Mouse (Mus musculus): Measurements from ENCODE around the gene Timeless. TPM values are rescaled to one million over a fixed set of nuclear protein-coding genes. Genes with fewer than 3 reads are reported as not detected.

Timeless gene
- polyA plus RNA-seq, 1 experiment from 2014 or later, result 52.1 TPM

GRCm38 (mm10) chr10:128296370-128297090 is 64.7 kb downstream of the Timeless start:
- H3K9ac ChIP-seq (ENCODE audit: low read length), result no peak overlapping the region
- peaks cover 2% of the 10 kb centered on the region for H3K36me3 ChIP-seq (ENCODE audit: control insufficient read depth, insufficient read depth, low read length)
- no peak for ATAC-seq (ENCODE audit: low read depth)
- no peaks in the 10 kb centered on the region for H3K27me3 ChIP-seq (ENCODE audit: control insufficient read depth, insufficient read depth, low read depth, low read length)
- H3K4me2 ChIP-seq (ENCODE audit: low read depth, low read length), result no peak overlapping the region
- peaks cover 9% of the 10 kb centered on the region for H3K4me1 ChIP-seq (replicated peaks; ENCODE audit: control insufficient read depth, insufficient read depth, low read length)
- whole genome bisulfite sequencing, result 67% methylated on average over 13 of the region's 13 CpGs
- H3K9me3 ChIP-seq (ENCODE audit: control insufficient read depth, low read length), result no peaks in the 10 kb centered on the region
- H3K4me3 ChIP-seq (ENCODE audit: low read length), result no peak overlapping the region
- H3K27ac ChIP-seq (ENCODE audit: low read length), result no peak overlapping the region

GRCm38 (mm10) chr10:128297221-128297620 is 65.4 kb downstream of the Timeless start:
- Histone ChIP-seq H3K9ac (ENCODE audit: low read length) (0 out of 2 replicates have a peak overlapping the region, but pooled peaks have one; percentile 25), H3K27ac (ENCODE audit: low read length) (no peak overlapping the region), H3K27me3 (ENCODE audit: control insufficient read depth, insufficient read depth, low read depth, low read length) (no peaks in the 10 kb centered on the region), H3K36me3 (ENCODE audit: control insufficient read depth, insufficient read depth, low read length) (no peaks in the 10 kb centered on the region), H3K9me3 (ENCODE audit: control insufficient read depth, low read length) (no peaks in the 10 kb centered on the region), H3K4me2 (ENCODE audit: low read depth, low read length) (no peak overlapping the region), H3K4me3 (ENCODE audit: low read length) (no peak overlapping the region), H3K4me1 (replicated peaks; ENCODE audit: control insufficient read depth, insufficient read depth, low read length) (peaks cover 10% of the 10 kb centered on the region)
- 46% methylated on average over 4 of the region's 4 CpGs for WGBS
- ATAC-seq (ENCODE audit: low read depth), result no peak

GRCm38 (mm10) chr10:128297622-128298021 is 65.8 kb downstream of the Timeless start:
- Histone ChIP-seq H3K4me3 (ENCODE audit: low read length) (no peak overlapping the region), H3K36me3 (ENCODE audit: control insufficient read depth, insufficient read depth, low read length) (no peaks in the 10 kb centered on the region), H3K9ac (ENCODE audit: low read length) (0 out of 2 replicates have a peak overlapping the region, but pooled peaks have one; percentile 25), H3K4me1 (replicated peaks; ENCODE audit: control insufficient read depth, insufficient read depth, low read length) (peaks cover 13% of the 10 kb centered on the region), H3K4me2 (ENCODE audit: low read depth, low read length) (no peak overlapping the region), H3K9me3 (ENCODE audit: control insufficient read depth, low read length) (no peaks in the 10 kb centered on the region), H3K27ac (ENCODE audit: low read length) (no peak overlapping the region), H3K27me3 (ENCODE audit: control insufficient read depth, insufficient read depth, low read depth, low read length) (no peaks in the 10 kb centered on the region)
- WGBS, result 57% methylated on average over 11 of the region's 11 CpGs
- ATAC-seq (ENCODE audit: low read depth), result peak; percentile 86

GRCm38 (mm10) chr10:128298243-128298642 is 66.4 kb downstream of the Timeless start:
- 61% methylated on average over 6 of the region's 6 CpGs for WGBS
- ATAC-seq (ENCODE audit: low read depth), result no peak
- no peak overlapping the region for H3K4me3 ChIP-seq (ENCODE audit: low read length)
- H3K9ac ChIP-seq (ENCODE audit: low read length), result no peak overlapping the region
- H3K27me3 ChIP-seq (ENCODE audit: control insufficient read depth, insufficient read depth, low read depth, low read length), result no peaks in the 10 kb centered on the region
- H3K9me3 ChIP-seq (ENCODE audit: control insufficient read depth, low read length), result no peaks in the 10 kb centered on the region
- no peak overlapping the region for H3K4me2 ChIP-seq (ENCODE audit: low read depth, low read length)
- peaks cover 13% of the 10 kb centered on the region for H3K4me1 ChIP-seq (replicated peaks; ENCODE audit: control insufficient read depth, insufficient read depth, low read length)
- no peak overlapping the region for H3K27ac ChIP-seq (ENCODE audit: low read length)
- H3K36me3 ChIP-seq (ENCODE audit: control insufficient read depth, insufficient read depth, low read length), result no peaks in the 10 kb centered on the region

GRCm38 (mm10) chr10:128298702-128299171 is 66.9 kb downstream of the Timeless start, which contains the start of gene Il23a:
Il23a (minus strand) TSS chr10:128298752.
- Histone ChIP-seq H3K27me3 (ENCODE audit: control insufficient read depth, insufficient read depth, low read depth, low read length) (no peaks in the 10 kb centered on the region), H3K4me1 (replicated peaks; ENCODE audit: control insufficient read depth, insufficient read depth, low read length) (peaks cover 13% of the 10 kb centered on the region), H3K9ac (ENCODE audit: low read length) (0 out of 2 replicates have a peak within 1 kb of the TSS, but pooled peaks have one; percentile 25), H3K36me3 (ENCODE audit: control insufficient read depth, insufficient read depth, low read length) (no peaks in the 10 kb centered on the region), H3K27ac (ENCODE audit: low read length) (no peak within 1 kb of the TSS), H3K4me3 (ENCODE audit: low read length) (no peak within 1 kb of the TSS), H3K4me2 (ENCODE audit: low read depth, low read length) (no peak within 1 kb of the TSS), H3K9me3 (ENCODE audit: control insufficient read depth, low read length) (no peaks in the 10 kb centered on the region)
- WGBS, result 72% methylated on average over 11 of the region's 11 CpGs
- ATAC-seq (ENCODE audit: low read depth), result no peak

GRCm38 (mm10) chr10:128302357-128302756 is 70.5 kb downstream of the Timeless start:
- 36% methylated on average over 3 of the region's 3 CpGs for WGBS

More at GRCm38 (mm10) chr10:128302357-128302756, 70.5 kb downstream of the Timeless start:
- no peak for ATAC-seq (ENCODE audit: low read depth)
- Histone ChIP-seq H3K27me3 (ENCODE audit: control insufficient read depth, insufficient read depth, low read depth, low read length) (no peaks in the 10 kb centered on the region), H3K4me1 (replicated peaks; ENCODE audit: control insufficient read depth, insufficient read depth, low read length) (peaks cover 16% of the 10 kb centered on the region), H3K27ac (ENCODE audit: low read length) (peak overlapping the region; percentile 97), H3K4me3 (ENCODE audit: low read length) (peak overlapping the region; percentile 67), H3K9me3 (ENCODE audit: control insufficient read depth, low read length) (no peaks in the 10 kb centered on the region), H3K36me3 (ENCODE audit: control insufficient read depth, insufficient read depth, low read length) (no peaks in the 10 kb centered on the region), H3K9ac (ENCODE audit: low read length) (peak overlapping the region; percentile 88), H3K4me2 (ENCODE audit: low read depth, low read length) (peak overlapping the region; percentile 67)

Other genes starting within 250 kb of the Timeless start
- not detected in 2 replicates for gene Hsd17b6, start 224.5 kb upstream of the Timeless start, polyA plus RNA-seq (2015; fragmentation: Nextera tagmentation; extraction: Ambion mirVana)
- gene Prim1, start 216.9 kb upstream of the Timeless start, polyA plus RNA-seq (2015; fragmentation: Nextera tagmentation; extraction: Ambion mirVana), result 79.0 and 80.3 TPM in 2 replicates
- 647 and 740 TPM in 2 replicates for gene Naca, start 196.5 kb upstream of the Timeless start, polyA plus RNA-seq (2015; fragmentation: Nextera tagmentation; extraction: Ambion mirVana)
- 432 and 461 TPM in 2 replicates for gene Ptges3, start 173.1 kb upstream of the Timeless start, polyA plus RNA-seq (2015; fragmentation: Nextera tagmentation; extraction: Ambion mirVana)
- 2,116 and 2,117 TPM in 2 replicates for gene Atp5b, start 148.8 kb upstream of the Timeless start, polyA plus RNA-seq (2015; fragmentation: Nextera tagmentation; extraction: Ambion mirVana)
- 10.2 and 11.4 TPM in 2 replicates for gene Baz2a, start 140.5 kb upstream of the Timeless start, polyA plus RNA-seq (2015; fragmentation: Nextera tagmentation; extraction: Ambion mirVana)
- gene Rbms2, start 51.8 kb upstream of the Timeless start, polyA plus RNA-seq (2015; fragmentation: Nextera tagmentation; extraction: Ambion mirVana), result 37.4 and 40.7 TPM in 2 replicates
- gene Gls2, start 37.6 kb upstream of the Timeless start, polyA plus RNA-seq (2015; fragmentation: Nextera tagmentation; extraction: Ambion mirVana), result 1.6 and 1.7 TPM in 2 replicates
- 24.1 and 24.5 TPM in 2 replicates for gene Spryd4, start 20.3 kb upstream of the Timeless start, polyA plus RNA-seq (2015; fragmentation: Nextera tagmentation; extraction: Ambion mirVana)
- gene Mip, start 6.2 kb upstream of the Timeless start, polyA plus RNA-seq (2015; fragmentation: Nextera tagmentation; extraction: Ambion mirVana), result not detected in 2 replicates
- gene Apon, start 22.0 kb downstream of the Timeless start, polyA plus RNA-seq (2015; fragmentation: Nextera tagmentation; extraction: Ambion mirVana), result 0.14 and 0.63 TPM in 2 replicates
- 0.43 and 2.6 TPM in 2 replicates for gene Apof, start 36.6 kb downstream of the Timeless start, polyA plus RNA-seq (2015; fragmentation: Nextera tagmentation; extraction: Ambion mirVana)
- 12.3 and 13.1 TPM in 2 replicates for gene Stat2, start 38.5 kb downstream of the Timeless start, polyA plus RNA-seq (2015; fragmentation: Nextera tagmentation; extraction: Ambion mirVana)
- gene Il23a, start 66.7 kb downstream of the Timeless start, polyA plus RNA-seq (2015; fragmentation: Nextera tagmentation; extraction: Ambion mirVana), result 0.34 and 0.38 TPM in 2 replicates
- 38.7 and 39.8 TPM in 2 replicates for gene Pan2, start 71.3 kb downstream of the Timeless start, polyA plus RNA-seq (2015; fragmentation: Nextera tagmentation; extraction: Ambion mirVana)
- gene Cnpy2, start 90.4 kb downstream of the Timeless start, polyA plus RNA-seq (2015; fragmentation: Nextera tagmentation; extraction: Ambion mirVana), result 326 and 347 TPM in 2 replicates
- gene Cs, start 105.7 kb downstream of the Timeless start, polyA plus RNA-seq (2015; fragmentation: Nextera tagmentation; extraction: Ambion mirVana), result 171 TPM in 2 replicates
- gene Coq10a, start 136.9 kb downstream of the Timeless start, polyA plus RNA-seq (2015; fragmentation: Nextera tagmentation; extraction: Ambion mirVana), result 3.7 and 4.6 TPM in 2 replicates
- 8.4 and 9.6 TPM in 2 replicates for gene Ankrd52, start 145.1 kb downstream of the Timeless start, polyA plus RNA-seq (2015; fragmentation: Nextera tagmentation; extraction: Ambion mirVana)
- gene Slc39a5, start 169.2 kb downstream of the Timeless start, polyA plus RNA-seq (2015; fragmentation: Nextera tagmentation; extraction: Ambion mirVana), result 0.13 and 1.0 TPM in 2 replicates
- gene Nabp2, start 179.4 kb downstream of the Timeless start, polyA plus RNA-seq (2015; fragmentation: Nextera tagmentation; extraction: Ambion mirVana), result 67.7 and 74.5 TPM in 2 replicates
- gene Rnf41, start 179.6 kb downstream of the Timeless start, polyA plus RNA-seq (2015; fragmentation: Nextera tagmentation; extraction: Ambion mirVana), result 41.4 and 42.7 TPM in 2 replicates
- 71.3 and 76.4 TPM in 2 replicates for gene Smarcc2, start 227.2 kb downstream of the Timeless start, polyA plus RNA-seq (2015; fragmentation: Nextera tagmentation; extraction: Ambion mirVana)